Mouse (Mus musculus): Measurements from ENCODE around the gene Pde10a. TPM values are rescaled to one million over a fixed set of nuclear protein-coding genes. Genes with fewer than 3 reads are reported as not detected.

Pde10a gene
- polyA plus RNA-seq, 1 experiment, result not detected

DNA sequence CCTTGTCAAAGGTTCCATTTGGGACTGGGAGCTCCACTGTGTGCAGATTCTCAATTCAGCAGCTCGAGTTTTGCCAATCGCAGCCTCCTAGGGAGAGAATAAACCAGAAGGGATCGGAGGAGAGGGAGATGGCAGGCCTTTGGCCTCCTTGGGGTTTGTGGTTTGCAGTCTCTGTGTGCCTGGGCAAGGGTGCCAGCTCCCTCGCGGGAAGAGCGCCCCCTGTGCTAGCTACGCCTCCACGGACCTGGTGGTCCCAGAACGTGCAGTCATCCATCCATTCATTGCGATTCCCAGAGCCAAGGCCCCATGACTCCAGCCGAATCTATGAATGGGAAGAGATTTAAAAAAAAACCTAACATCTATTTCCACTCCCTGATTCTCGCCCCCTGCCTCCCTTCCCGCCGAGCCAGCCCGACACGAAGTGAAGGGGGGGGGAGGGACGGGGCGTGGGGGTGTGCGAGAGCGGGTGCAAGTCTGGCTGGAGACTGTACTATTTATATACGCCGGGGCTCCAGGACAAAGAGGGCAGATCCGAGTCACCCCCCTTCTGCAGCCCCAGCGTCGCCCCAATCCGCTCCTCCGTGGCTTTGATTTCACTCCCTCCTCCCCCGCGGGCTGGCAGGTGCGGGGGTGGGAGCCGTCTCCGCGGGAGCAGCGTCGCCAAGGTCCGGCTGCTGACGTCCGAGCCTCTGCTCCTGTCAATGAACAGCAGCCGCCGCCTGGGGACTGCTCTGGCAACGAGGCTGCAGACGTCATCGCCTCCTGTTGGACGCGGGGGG lies 596 bp upstream of the Pde10a start:
- Histone ChIP-seq H3K4me3 (ENCODE audit: insufficient read depth, low read length) (peak overlapping the region; percentile 23; the same call in 1 of the 2 replicates), H3K27ac (ENCODE audit: insufficient read depth, low read depth, low read length) (no peak overlapping the region), H3K4me1 (ENCODE audit: control insufficient read depth, insufficient read depth, low read length) (no peaks in the 10 kb centered on the region)
- TF ChIP-seq CTCF (IDR thresholded peaks at IDR 0.05; ENCODE audit: low read depth, low read length), result no peak
- TF ChIP-seq POLR2A (IDR thresholded peaks at IDR 0.05; ENCODE audit: borderline replicate concordance, low read depth, low read length), result no peak

DNA sequence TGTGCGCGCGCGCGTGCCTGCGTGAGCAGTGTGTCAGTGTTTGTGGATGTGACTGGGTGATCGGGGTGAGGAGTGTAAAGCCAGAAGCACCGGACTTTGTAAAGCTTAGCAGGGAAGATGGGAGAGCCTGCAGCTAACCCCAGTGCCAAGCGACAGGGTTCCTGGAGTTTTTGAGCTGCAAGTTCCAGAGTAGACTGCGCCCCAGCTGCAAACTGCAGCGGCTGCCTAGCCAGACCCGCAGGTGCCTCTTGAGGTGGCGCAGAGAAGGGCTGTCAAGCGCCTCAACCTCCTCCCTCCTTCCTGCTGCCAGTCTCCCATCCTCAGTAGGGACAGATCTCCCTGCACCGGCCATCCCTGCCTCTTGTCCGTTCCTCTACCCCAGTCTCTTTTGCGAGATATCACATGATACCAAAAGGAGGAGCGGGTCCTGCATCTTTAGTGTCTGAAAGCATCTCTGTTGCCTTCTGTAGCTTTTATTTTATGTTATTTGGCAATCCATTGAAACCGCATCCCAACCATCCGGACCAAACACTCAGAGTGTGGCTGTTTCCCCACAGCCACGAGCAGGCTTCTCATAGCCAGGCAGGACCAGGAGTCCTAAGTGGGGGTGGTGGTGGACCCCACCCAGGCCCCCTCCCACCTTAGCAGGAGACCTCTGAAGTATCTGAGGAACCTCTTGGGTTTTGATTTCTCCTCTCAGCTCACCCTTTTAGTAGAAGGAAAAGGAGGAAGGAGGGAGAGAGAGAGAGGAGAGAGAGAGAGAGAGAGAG lies 984 bp downstream of the Pde10a start:
- Histone ChIP-seq H3K4me1 (ENCODE audit: control insufficient read depth, insufficient read depth, low read length) (no peaks in the 10 kb centered on the region), H3K27ac (ENCODE audit: insufficient read depth, low read depth, low read length) (no peak overlapping the region), H3K4me3 (ENCODE audit: insufficient read depth, low read length) (no peak overlapping the region)
- TF ChIP-seq CTCF (IDR thresholded peaks at IDR 0.05; ENCODE audit: low read depth, low read length) (no peak), POLR2A (IDR thresholded peaks at IDR 0.05; ENCODE audit: borderline replicate concordance, low read depth, low read length) (no peak)

DNA sequence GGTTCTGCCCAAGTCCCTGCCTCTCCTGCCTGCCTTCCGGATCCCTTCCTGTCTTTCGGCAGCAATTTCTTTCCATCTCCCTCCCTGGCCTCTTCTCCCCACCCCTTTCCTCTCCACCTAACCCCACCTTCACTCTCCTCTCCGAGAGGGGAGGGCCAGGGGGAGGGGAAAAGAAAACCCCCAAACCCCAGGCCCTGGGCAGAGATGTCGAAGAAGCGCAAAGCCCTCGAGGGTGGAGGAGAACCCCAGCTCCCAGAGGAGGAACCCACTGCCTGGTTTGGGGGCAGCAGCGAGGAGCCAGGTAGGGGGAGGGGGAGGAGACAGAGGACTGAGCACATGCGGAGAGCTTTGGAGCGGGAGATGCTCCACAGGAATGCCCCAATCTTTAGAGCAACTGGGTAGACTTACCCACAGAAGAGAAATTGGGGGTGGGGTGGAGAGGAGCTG lies 1.7 kb downstream of the Pde10a start:
- H3K4me3 ChIP-seq (ENCODE audit: insufficient read depth, low read length), result no peak overlapping the region
- H3K27ac ChIP-seq (ENCODE audit: insufficient read depth, low read depth, low read length), result no peak overlapping the region
- TF ChIP-seq POLR2A (IDR thresholded peaks at IDR 0.05; ENCODE audit: borderline replicate concordance, low read depth, low read length) (no peak), CTCF (IDR thresholded peaks at IDR 0.05; ENCODE audit: low read depth, low read length) (no peak)
- H3K4me1 ChIP-seq (ENCODE audit: control insufficient read depth, insufficient read depth, low read length), result no peaks in the 10 kb centered on the region

DNA sequence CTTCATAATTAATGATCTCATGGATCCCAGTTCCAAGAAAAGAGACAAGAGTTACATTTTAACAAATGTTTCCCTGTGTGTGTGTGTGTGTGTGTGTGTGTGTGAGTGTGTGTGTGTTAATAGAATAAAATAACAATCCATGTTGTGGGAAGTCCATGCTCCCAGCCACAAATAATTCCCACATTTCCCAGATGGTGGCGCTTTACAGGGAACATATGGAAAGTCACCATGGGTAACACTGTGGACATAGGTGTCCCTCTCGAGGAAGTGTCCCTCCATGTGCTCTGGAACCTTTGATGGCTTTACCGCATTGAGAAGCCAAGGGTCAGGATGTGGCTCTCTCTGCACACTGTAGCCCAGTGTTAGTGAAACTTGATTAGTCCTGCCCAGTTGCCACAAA lies 3.5 kb downstream of the Pde10a start:
- TF ChIP-seq POLR2A (IDR thresholded peaks at IDR 0.05; ENCODE audit: borderline replicate concordance, low read depth, low read length), result no peak
- no peak for TF ChIP-seq CTCF (IDR thresholded peaks at IDR 0.05; ENCODE audit: low read depth, low read length)
- Histone ChIP-seq H3K4me3 (ENCODE audit: insufficient read depth, low read length) (no peak overlapping the region), H3K27ac (ENCODE audit: insufficient read depth, low read depth, low read length) (no peak overlapping the region), H3K4me1 (ENCODE audit: control insufficient read depth, insufficient read depth, low read length) (no peaks in the 10 kb centered on the region)

DNA sequence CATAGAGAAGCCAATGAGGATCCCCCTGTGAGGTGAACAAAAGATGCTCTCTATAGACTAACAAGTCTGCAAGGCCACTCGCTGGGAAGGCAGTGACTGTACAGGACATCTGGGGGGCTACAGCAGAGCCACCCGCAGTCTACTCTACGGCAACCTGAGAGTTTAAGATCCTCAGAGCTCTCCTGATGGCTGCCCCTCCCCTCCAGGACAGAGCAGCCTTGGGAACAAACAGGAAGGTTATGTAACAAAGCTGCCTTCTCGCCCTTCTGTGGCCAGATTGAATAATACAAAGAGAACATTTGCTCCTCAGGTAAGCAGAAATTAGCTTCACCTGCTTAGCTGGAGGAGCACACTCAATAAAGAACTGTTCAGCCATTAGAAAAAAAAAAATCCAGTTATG lies 7.4 kb downstream of the Pde10a start:
- Histone ChIP-seq H3K4me1 (ENCODE audit: control insufficient read depth, insufficient read depth, low read length) (no peaks in the 10 kb centered on the region), H3K27ac (ENCODE audit: insufficient read depth, low read depth, low read length) (no peak overlapping the region), H3K4me3 (ENCODE audit: insufficient read depth, low read length) (no peak overlapping the region)
- TF ChIP-seq POLR2A (IDR thresholded peaks at IDR 0.05; ENCODE audit: borderline replicate concordance, low read depth, low read length), result no peak
- no peak for TF ChIP-seq CTCF (IDR thresholded peaks at IDR 0.05; ENCODE audit: low read depth, low read length)

DNA sequence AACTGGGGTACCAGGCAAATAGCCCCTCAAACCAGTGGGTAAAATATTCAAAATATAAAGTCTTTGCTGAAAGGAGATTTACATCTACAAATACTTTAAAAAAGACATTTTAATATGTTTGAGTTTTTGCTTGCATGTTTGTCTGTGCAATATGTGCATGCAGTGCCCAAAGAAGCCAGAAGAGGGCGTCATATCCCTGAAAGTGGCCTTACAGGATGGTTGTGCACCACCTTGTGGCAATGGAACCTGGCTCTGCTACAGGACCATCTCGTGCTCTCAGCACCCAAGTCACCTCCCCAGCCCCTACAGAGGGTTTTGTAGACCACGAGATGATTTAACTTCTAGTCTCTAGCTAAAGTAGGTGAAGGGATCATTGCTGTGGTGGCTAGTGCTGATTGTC lies 8.7 kb downstream of the Pde10a start:
- no peak overlapping the region for H3K4me3 ChIP-seq (ENCODE audit: insufficient read depth, low read length)
- no peak overlapping the region for H3K27ac ChIP-seq (ENCODE audit: insufficient read depth, low read depth, low read length)
- TF ChIP-seq CTCF (IDR thresholded peaks at IDR 0.05; ENCODE audit: low read depth, low read length) (peak; percentile 34; the same call in 1 of the 2 replicates), POLR2A (IDR thresholded peaks at IDR 0.05; ENCODE audit: borderline replicate concordance, low read depth, low read length) (no peak)
- no peaks in the 10 kb centered on the region for H3K4me1 ChIP-seq (ENCODE audit: control insufficient read depth, insufficient read depth, low read length)

DNA sequence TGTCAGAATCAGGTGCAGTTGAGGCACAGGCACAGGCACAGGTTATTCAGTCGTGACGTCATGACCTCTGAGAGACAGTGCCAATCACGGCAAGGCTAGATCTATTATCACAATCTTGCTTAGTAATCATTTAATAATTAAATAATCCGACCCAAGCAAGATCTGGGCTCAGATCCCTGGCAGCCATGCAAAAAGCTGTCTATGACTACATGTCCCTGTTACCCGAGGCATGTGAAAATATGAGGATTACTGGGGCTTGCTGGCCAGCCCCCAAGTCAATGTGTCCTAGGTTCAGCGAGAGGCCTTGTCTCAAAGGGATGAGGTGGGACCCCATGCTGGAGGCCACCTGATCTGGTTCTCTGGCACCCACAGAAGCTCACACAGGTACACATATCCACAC lies 11.3 kb downstream of the Pde10a start:
- H3K4me3 ChIP-seq (ENCODE audit: insufficient read depth, low read length), result no peak overlapping the region
- no peak overlapping the region for H3K27ac ChIP-seq (ENCODE audit: insufficient read depth, low read depth, low read length)
- TF ChIP-seq POLR2A (IDR thresholded peaks at IDR 0.05; ENCODE audit: borderline replicate concordance, low read depth, low read length) (no peak), CTCF (IDR thresholded peaks at IDR 0.05; ENCODE audit: low read depth, low read length) (no peak)

DNA sequence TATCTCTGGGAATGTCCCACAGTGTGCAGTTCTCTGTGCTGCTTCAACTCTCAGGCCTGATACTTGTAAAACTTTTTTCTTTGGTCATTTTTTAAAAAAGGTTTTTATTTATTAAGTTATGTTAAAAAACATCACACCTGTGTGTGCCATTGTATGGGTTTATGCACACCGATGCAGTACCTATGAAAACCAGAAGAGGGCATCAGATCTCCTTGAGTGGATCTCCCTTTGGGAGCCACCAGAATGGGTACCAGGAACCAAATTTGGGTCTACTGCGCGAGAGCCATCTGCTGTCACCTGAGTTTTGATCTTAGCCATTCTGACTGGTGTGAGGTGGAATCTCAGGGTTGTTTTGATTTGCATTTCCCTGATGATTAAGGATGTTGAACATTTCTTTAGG lies 12.9 kb downstream of the Pde10a start:
- Histone ChIP-seq H3K27ac (ENCODE audit: insufficient read depth, low read depth, low read length) (no peak overlapping the region), H3K4me1 (ENCODE audit: control insufficient read depth, insufficient read depth, low read length) (no peaks in the 10 kb centered on the region), H3K4me3 (ENCODE audit: insufficient read depth, low read length) (no peak overlapping the region)
- TF ChIP-seq POLR2A (IDR thresholded peaks at IDR 0.05; ENCODE audit: borderline replicate concordance, low read depth, low read length) (no peak), CTCF (IDR thresholded peaks at IDR 0.05; ENCODE audit: low read depth, low read length) (no peak)

More for the DNA sequence above, 11.3 kb downstream of the Pde10a start:
- H3K4me1 ChIP-seq (ENCODE audit: control insufficient read depth, insufficient read depth, low read length), result no peaks in the 10 kb centered on the region

DNA sequence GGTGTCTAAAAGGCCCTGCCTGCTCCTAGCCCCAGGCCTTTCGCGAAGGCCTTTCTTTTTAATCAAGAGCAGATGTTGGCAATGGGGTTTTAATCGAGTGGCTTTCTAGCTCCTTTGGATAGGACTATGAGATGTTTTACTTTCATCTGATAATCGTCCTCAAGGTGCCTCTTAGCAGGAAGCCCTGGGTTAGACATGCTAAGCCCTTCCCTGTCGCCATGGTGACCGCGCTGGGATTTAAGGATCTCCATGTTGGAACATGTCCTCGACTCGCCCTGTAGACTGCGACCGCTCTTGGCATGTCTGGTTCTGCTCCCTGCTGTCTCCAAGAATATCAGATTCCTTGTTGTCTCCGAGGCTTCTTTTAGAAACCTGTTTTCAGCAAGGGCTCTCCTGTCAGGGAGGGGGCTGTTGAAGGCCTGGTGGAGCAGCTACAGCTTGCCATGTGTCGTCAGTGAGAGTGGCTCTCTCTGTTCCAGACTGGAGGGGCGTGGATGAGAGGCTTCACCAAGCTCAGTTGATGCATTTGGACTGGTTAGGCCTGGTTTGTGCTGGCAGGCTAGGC lies 16.9 kb downstream of the Pde10a start:
- TF ChIP-seq POLR2A (IDR thresholded peaks at IDR 0.05; ENCODE audit: borderline replicate concordance, low read depth, low read length), result no peak
- TF ChIP-seq CTCF (IDR thresholded peaks at IDR 0.05; ENCODE audit: low read depth, low read length), result no peak
- Histone ChIP-seq H3K27ac (ENCODE audit: insufficient read depth, low read depth, low read length) (no peak overlapping the region), H3K4me1 (ENCODE audit: control insufficient read depth, insufficient read depth, low read length) (no peaks in the 10 kb centered on the region)

DNA sequence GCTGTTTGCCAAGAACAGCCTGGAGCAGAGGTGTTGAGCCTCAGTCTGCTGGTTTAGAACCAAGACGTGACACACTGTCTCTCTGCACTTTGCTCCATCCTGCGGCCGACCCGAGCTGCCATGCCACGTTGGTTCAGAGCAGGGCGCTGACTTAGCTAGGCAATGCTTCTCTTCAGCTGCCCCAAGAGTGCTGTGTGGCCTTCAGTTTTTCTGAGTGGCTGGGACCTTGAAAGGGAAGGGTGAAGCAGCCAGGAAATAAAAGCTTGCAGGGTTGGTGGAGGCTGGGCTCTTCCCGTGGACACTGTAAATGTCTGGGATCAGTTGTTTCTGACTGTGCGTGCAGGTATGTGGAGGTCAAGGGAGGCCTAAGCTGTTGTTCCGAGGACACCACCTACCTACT lies 21.2 kb downstream of the Pde10a start:
- Histone ChIP-seq H3K27ac (ENCODE audit: insufficient read depth, low read depth, low read length) (no peak overlapping the region), H3K4me3 (ENCODE audit: insufficient read depth, low read length) (no peak overlapping the region), H3K4me1 (ENCODE audit: control insufficient read depth, insufficient read depth, low read length) (no peaks in the 10 kb centered on the region)
- TF ChIP-seq POLR2A (IDR thresholded peaks at IDR 0.05; ENCODE audit: borderline replicate concordance, low read depth, low read length), result no peak
- TF ChIP-seq CTCF (IDR thresholded peaks at IDR 0.05; ENCODE audit: low read depth, low read length), result no peak

More for the DNA sequence above, 16.9 kb downstream of the Pde10a start:
- no peak overlapping the region for H3K4me3 ChIP-seq (ENCODE audit: insufficient read depth, low read length)
